8 mouse cellular contexts compared by ENCODE assay signal in genomic region chr19:8945251-8945650, GRCm38 (mm10). TPM values are rescaled to one million over a fixed set of nuclear protein-coding genes. Genes with fewer than 3 reads are reported as not detected.
A peak's percentile ranks its signal among the peaks of the same experiment; 100 is the strongest.
DNase-seq lines count a peak whose midpoint lies in the region; ATAC-seq lines count a peak whose summit lies in the region.
"Had no signal": no experiment of that assay in that cellular context is flagged by ENCODE, and none has a peak within 500 bp of the region (broad histone marks: within the 10 kb centered on the region; RNA-seq: fewer than 3 reads in every experiment).

No protein-coding gene starts in this region.

- no peaks in the 10 kb centered on the region for H3K9me3 ChIP-seq in lung, embryonic 15.5 days
- H3K9me3 ChIP-seq in hindbrain, embryonic 10.5 days: no peaks in the 10 kb centered on the region
- H3K9me3 ChIP-seq in liver, embryonic 12.5 days (replicated peaks): no peaks in the 10 kb centered on the region
- no peaks in the 10 kb centered on the region for H3K9me3 ChIP-seq in stomach, embryonic 16.5 days (replicated peaks; ENCODE audit: control insufficient read depth, low read length)

- peaks cover 55% of the 10 kb centered on the region for H3K36me3 ChIP-seq in lung, embryonic 15.5 days
- peaks cover 70% of the 10 kb centered on the region for H3K36me3 ChIP-seq in hindbrain, embryonic 10.5 days
- peaks cover 73% of the 10 kb centered on the region for H3K36me3 ChIP-seq in liver, embryonic 12.5 days
- peaks cover 36% of the 10 kb centered on the region for H3K36me3 ChIP-seq in stomach, embryonic 16.5 days (ENCODE audit: control insufficient read depth, insufficient read depth, low read length)

- H3K27me3 ChIP-seq in lung, embryonic 15.5 days: no peaks in the 10 kb centered on the region
- H3K27me3 ChIP-seq in hindbrain, embryonic 10.5 days (ENCODE audit: insufficient read depth, poor library complexity, severe bottlenecking): no peaks in the 10 kb centered on the region
- H3K27me3 ChIP-seq in liver, embryonic 12.5 days (replicated peaks): no peaks in the 10 kb centered on the region
- H3K27me3 ChIP-seq in stomach, embryonic 16.5 days (ENCODE audit: control insufficient read depth, insufficient read depth, low read length): no peaks in the 10 kb centered on the region

- H3K27ac ChIP-seq in lung, embryonic 15.5 days: no peak overlapping the region
- H3K27ac ChIP-seq in hindbrain, embryonic 10.5 days: no peak overlapping the region
- H3K27ac ChIP-seq in liver, embryonic 12.5 days: peak overlapping the region; percentile 97
- peak overlapping the region; percentile 82; the same call in 1 of the 2 replicates for H3K27ac ChIP-seq in stomach, embryonic 16.5 days (ENCODE audit: low read length)

- ATAC-seq in lung, embryonic 15.5 days (ENCODE audit: borderline replicate concordance, extremely low read depth, low FRiP score, low TSS enrichment): no peak
- no peak for ATAC-seq in liver, embryonic 12.5 days
- no peak for ATAC-seq in stomach, embryonic 16.5 days (ENCODE audit: insufficient read depth, low FRiP score)
- no peak for ATAC-seq in monocyte, adult 5-6 weeks (replicated peaks; ENCODE audit: insufficient number of reproducible peaks, low FRiP score, low TSS enrichment, poor library complexity, severe bottlenecking)

- peak overlapping the region; percentile 70 for H3K4me3 ChIP-seq in lung, embryonic 15.5 days
- peak overlapping the region; percentile 28; the same call in 1 of the 2 replicates for H3K4me3 ChIP-seq in hindbrain, embryonic 10.5 days
- H3K4me3 ChIP-seq in liver, embryonic 12.5 days: peak overlapping the region; percentile 30
- H3K4me3 ChIP-seq in stomach, embryonic 16.5 days (replicated peaks; ENCODE audit: low read length): peak overlapping the region; percentile 99

- peaks cover 32% of the 10 kb centered on the region for H3K4me1 ChIP-seq in lung, embryonic 15.5 days
- H3K4me1 ChIP-seq in hindbrain, embryonic 10.5 days (replicated peaks): peaks cover 45% of the 10 kb centered on the region
- peaks cover 65% of the 10 kb centered on the region for H3K4me1 ChIP-seq in liver, embryonic 12.5 days
- peaks cover 24% of the 10 kb centered on the region for H3K4me1 ChIP-seq in stomach, embryonic 16.5 days (ENCODE audit: control insufficient read depth, insufficient read depth, low read length)

- 67% methylated on average over 6 of the region's 6 CpGs for WGBS in lung, embryonic 15.5 days
- WGBS in hindbrain, embryonic 10.5 days: 93% methylated on average over 6 of the region's 6 CpGs
- WGBS in liver, embryonic 12.5 days (ENCODE audit: insufficient replicate concordance): 81% methylated on average over 6 of the region's 6 CpGs
- 73% methylated on average over 6 of the region's 6 CpGs for WGBS in stomach, embryonic 16.5 days

- DNase-seq in lung, postnatal 25 days (ENCODE audit: low spot score): no peak
- DNase-seq in hindbrain, embryonic 10.5 days (ENCODE audit: low spot score): no peak
- DNase-seq in thymus, postnatal 0 days (ENCODE audit: low spot score): no peak
- DNase-seq: thymus, adult 18-20 months had no signal

- peak overlapping the region; percentile 69 for H3K4me2 ChIP-seq in lung, embryonic 15.5 days
- H3K4me2 ChIP-seq in liver, embryonic 12.5 days: peak overlapping the region; percentile 69
- peak overlapping the region; percentile 68 for H3K4me2 ChIP-seq in stomach, embryonic 16.5 days (ENCODE audit: low read depth, low read length)

- H3K9ac ChIP-seq in lung, embryonic 15.5 days: peak overlapping the region; percentile 31; the same call in 1 of the 2 replicates
- H3K9ac ChIP-seq in liver, embryonic 12.5 days: peak overlapping the region; percentile 99; the same call in 1 of the 2 replicates
- H3K9ac ChIP-seq in stomach, embryonic 16.5 days (ENCODE audit: low read length): peak overlapping the region; percentile 57

RNA-seq across cellular contexts. Expression of gene Mta2, which starts 3.6 kb away (rescaled TPM):
- 165 and 173 TPM in 2 replicates for polyA plus RNA-seq in lung, embryonic 15.5 days (2015; fragmentation: Nextera tagmentation; extraction: Ambion mirVana)
- polyA plus RNA-seq in hindbrain, embryonic 10.5 days (2016; fragmentation: Nextera tagmentation; extraction: Ambion mirVana): 178 and 184 TPM in 2 replicates
- polyA plus RNA-seq in liver, embryonic 12.5 days (2016; fragmentation: Nextera tagmentation; extraction: Ambion mirVana): 138 and 140 TPM in 2 replicates
- polyA plus RNA-seq in stomach, embryonic 16.5 days (2015; fragmentation: Nextera tagmentation; extraction: Ambion mirVana): 142 and 149 TPM in 2 replicates
- total RNA-seq in monocyte, adult 5-6 weeks (2017): 129 to 201 TPM (median 158 TPM) in 3 replicates
- polyA plus RNA-seq in thymus, postnatal 0 days (2015; fragmentation: Nextera tagmentation; extraction: Ambion mirVana): 203 and 214 TPM in 2 replicates

RNA-seq across cellular contexts. Expression of gene Tut1, which starts 8.4 kb away (rescaled TPM):
- 28.4 and 29.7 TPM in 2 replicates for polyA plus RNA-seq in lung, embryonic 15.5 days (2015; fragmentation: Nextera tagmentation; extraction: Ambion mirVana)
- 39.3 and 41.2 TPM in 2 replicates for polyA plus RNA-seq in hindbrain, embryonic 10.5 days (2016; fragmentation: Nextera tagmentation; extraction: Ambion mirVana)
- 26.0 and 27.7 TPM in 2 replicates for polyA plus RNA-seq in liver, embryonic 12.5 days (2016; fragmentation: Nextera tagmentation; extraction: Ambion mirVana)
- polyA plus RNA-seq in stomach, embryonic 16.5 days (2015; fragmentation: Nextera tagmentation; extraction: Ambion mirVana): 30.0 and 34.9 TPM in 2 replicates
- total RNA-seq in monocyte, adult 5-6 weeks (2017): 14.8 to 16.9 TPM (median 16.7 TPM) in 3 replicates
- 31.2 and 32.4 TPM in 2 replicates for polyA plus RNA-seq in thymus, postnatal 0 days (2015; fragmentation: Nextera tagmentation; extraction: Ambion mirVana)

RNA-seq across cellular contexts. Expression of gene Eml3, which starts 15.9 kb away (rescaled TPM):
- 30.8 and 35.6 TPM in 2 replicates for polyA plus RNA-seq in lung, embryonic 15.5 days (2015; fragmentation: Nextera tagmentation; extraction: Ambion mirVana)
- 21.3 and 24.9 TPM in 2 replicates for polyA plus RNA-seq in hindbrain, embryonic 10.5 days (2016; fragmentation: Nextera tagmentation; extraction: Ambion mirVana)
- 21.3 and 23.0 TPM in 2 replicates for polyA plus RNA-seq in liver, embryonic 12.5 days (2016; fragmentation: Nextera tagmentation; extraction: Ambion mirVana)
- polyA plus RNA-seq in stomach, embryonic 16.5 days (2015; fragmentation: Nextera tagmentation; extraction: Ambion mirVana): 28.5 and 30.5 TPM in 2 replicates
- total RNA-seq in monocyte, adult 5-6 weeks (2017): 39.3 to 101 TPM (median 62.5 TPM) in 3 replicates
- 25.2 and 27.1 TPM in 2 replicates for polyA plus RNA-seq in thymus, postnatal 0 days (2015; fragmentation: Nextera tagmentation; extraction: Ambion mirVana)

RNA-seq across cellular contexts. Expression of gene Rom1, which starts 16.1 kb away (rescaled TPM):
- polyA plus RNA-seq in lung, embryonic 15.5 days (2015; fragmentation: Nextera tagmentation; extraction: Ambion mirVana): 2.7 and 2.8 TPM in 2 replicates
- 3.4 and 4.2 TPM in 2 replicates for polyA plus RNA-seq in hindbrain, embryonic 10.5 days (2016; fragmentation: Nextera tagmentation; extraction: Ambion mirVana)
- 3.0 and 3.4 TPM in 2 replicates for polyA plus RNA-seq in liver, embryonic 12.5 days (2016; fragmentation: Nextera tagmentation; extraction: Ambion mirVana)
- 2.8 and 3.1 TPM in 2 replicates for polyA plus RNA-seq in stomach, embryonic 16.5 days (2015; fragmentation: Nextera tagmentation; extraction: Ambion mirVana)
- total RNA-seq in monocyte, adult 5-6 weeks (2017): 2.1 to 7.6 TPM (median 3.6 TPM) in 3 replicates
- 4.7 TPM in 2 replicates for polyA plus RNA-seq in thymus, postnatal 0 days (2015; fragmentation: Nextera tagmentation; extraction: Ambion mirVana)

RNA-seq across cellular contexts. Expression of gene Eef1g, which starts 21.6 kb away (rescaled TPM):
- polyA plus RNA-seq in lung, embryonic 15.5 days (2015; fragmentation: Nextera tagmentation; extraction: Ambion mirVana): 420 and 427 TPM in 2 replicates
- polyA plus RNA-seq in hindbrain, embryonic 10.5 days (2016; fragmentation: Nextera tagmentation; extraction: Ambion mirVana): 402 and 497 TPM in 2 replicates
- 358 and 366 TPM in 2 replicates for polyA plus RNA-seq in liver, embryonic 12.5 days (2016; fragmentation: Nextera tagmentation; extraction: Ambion mirVana)
- 401 and 441 TPM in 2 replicates for polyA plus RNA-seq in stomach, embryonic 16.5 days (2015; fragmentation: Nextera tagmentation; extraction: Ambion mirVana)
- total RNA-seq in monocyte, adult 5-6 weeks (2017): 313 to 352 TPM (median 341 TPM) in 3 replicates
- polyA plus RNA-seq in thymus, postnatal 0 days (2015; fragmentation: Nextera tagmentation; extraction: Ambion mirVana): 326 and 340 TPM in 2 replicates

Comparison
In these comparisons a context has a peak if more than half of its experiments do, and no peak if none do; other contexts are left out.
1. H3K27ac ChIP-seq: peak in liver, embryonic 12.5 days (single experiment) and stomach, embryonic 16.5 days (single experiment); none in lung, embryonic 15.5 days (single experiment) and hindbrain, embryonic 10.5 days (single experiment).
2. H3K4me3 ChIP-seq: peak in every context shown above with its lines; median percentile 99 in stomach, embryonic 16.5 days; 70 in lung, embryonic 15.5 days; 30 in liver, embryonic 12.5 days; 28 in hindbrain, embryonic 10.5 days.
3. H3K9ac ChIP-seq: peak in every context shown above with its lines; median percentile 99 in liver, embryonic 12.5 days; 57 in stomach, embryonic 16.5 days; 31 in lung, embryonic 15.5 days.
4. Peak in every context shown above with its lines, with median percentiles within 50 percentile points of each other: H3K4me2 ChIP-seq.